Mouse (Mus musculus) hindbrain, postnatal 0 days (tissue): ENCODE results near the gene Setd3. TPM values are rescaled to one million over a fixed set of nuclear protein-coding genes. Genes with fewer than 3 reads are reported as not detected.

Experiments
- ATAC-seq: fragments of 200-750 bp; cut with Nextera tagmentation; 2 replicates; pipeline ENCODE4 v1.8.0; 2017; ENCODE audit warnings: mild to moderate bottlenecking, moderate TSS enrichment, moderate library complexity
- DNase-seq: peaks from one replicate; pipeline ENCODE4 v3.0.0-alpha.2; 2015; ENCODE audit warnings: low spot score
- H3K27ac ChIP-seq: fragments of 300-500 bp; sonication (generic); 2 replicates; pipeline ENCODE4 v1.5.1; 2014; ENCODE audit warnings: mild to moderate bottlenecking
- H3K27me3 ChIP-seq: fragments of 300-500 bp; sonication (generic); 2 replicates; pipeline ENCODE4 v1.6.1; 2014; ENCODE audit warnings: low read length, mixed read lengths; ENCODE audit not compliant: insufficient read depth
- H3K36me3 ChIP-seq: fragments of 300-500 bp; sonication (generic); 2 replicates; pipeline ENCODE4 v1.6.1; 2014; ENCODE audit warnings: low read length, mixed read lengths; ENCODE audit not compliant: insufficient read depth
- H3K4me1 ChIP-seq: fragments of 300-500 bp; sonication (generic); 2 replicates; pipeline ENCODE4 v1.6.1; 2014; ENCODE audit warnings: antibody characterized with exemption, low read length, mixed read lengths; ENCODE audit not compliant: insufficient read depth
- H3K4me2 ChIP-seq: fragments of 300-500 bp; sonication (generic); 2 replicates; pipeline ENCODE4 v1.6.1; 2014; ENCODE audit warnings: low read depth, mild to moderate bottlenecking, low read length, moderate library complexity, mixed read lengths
- H3K4me3 ChIP-seq: fragments of 300-500 bp; sonication (generic); 2 replicates; pipeline ENCODE4 v1.5.1; 2014; ENCODE audit warnings: low read length
- H3K9ac ChIP-seq: fragments of 300-500 bp; sonication (generic); replicated peaks from 2 replicates; pipeline ENCODE4 v1.6.1; 2014; ENCODE audit warnings: mild to moderate bottlenecking, low read length, moderate library complexity, mixed read lengths
- H3K9me3 ChIP-seq: fragments of 300-500 bp; sonication (generic); 2 replicates; pipeline ENCODE4 v1.6.1; 2016; ENCODE audit warnings: low read length, mixed read lengths
- CTCF ChIP-seq: IDR thresholded peaks from 2 replicates; pipeline ENCODE4 v1.5.1; 2016; ENCODE audit warnings: antibody characterized with exemption, control low read depth, low read depth
- WGBS: fragments of 180-500 bp; shearing (Covaris S2); extraction: QIAGEN DNeasy Blood & Tissue Kit; methylation state at CpG from one replicate; pipeline ENCODE4 v1.1.7; 2014; 5-methylcytosine and 5-hydroxymethylcytosine counted together
- polyA plus RNA-seq: library from polyadenylated mRNA; unstranded; fragments of >200 nt; fragmentation: Nextera tagmentation; extraction: Ambion mirVana; gene quantifications from 2 replicates; pipeline ENCODE4 v1.2.1, GENCODE M21; 2015
- total RNA-seq: library from RNA; depleted of rRNA; stranded (reverse); fragments of >200 nt; gene quantifications from 2 replicates; pipeline ENCODE4 v1.2.3, GENCODE M21; 2014

Gene Setd3
- total and polyA plus RNA-seq, 2 experiments from 2014 or later: 61.3 to 87.1 TPM

- TF ChIP-seq CTCF: peak; percentile 17; the same call in 1 of the 2 replicates
- no peak overlapping the region for H3K9ac ChIP-seq
- DNase-seq: no peak
- H3K27me3 ChIP-seq: no peaks in the 10 kb centered on the region
- peaks cover 16% of the 10 kb centered on the region for H3K36me3 ChIP-seq
- ATAC-seq: no peak
- no peak overlapping the region for H3K27ac ChIP-seq
- no peaks in the 10 kb centered on the region for H3K4me1 ChIP-seq
- H3K4me2 ChIP-seq: no peak overlapping the region
- H3K9me3 ChIP-seq: no peaks in the 10 kb centered on the region
- H3K4me3 ChIP-seq: no peak overlapping the region
Measured at GRCm38 (mm10) chr12:108159863-108160262, 19.3 kb downstream of the Setd3 start.

- no peak overlapping the region for H3K4me3 ChIP-seq
- DNase-seq: no peak
- no peaks in the 10 kb centered on the region for H3K27me3 ChIP-seq
- H3K4me1 ChIP-seq: no peaks in the 10 kb centered on the region
- 97% methylated on average over 2 of the region's 2 CpGs for WGBS
- ATAC-seq: no peak
- H3K9me3 ChIP-seq: no peaks in the 10 kb centered on the region
- no peak overlapping the region for H3K9ac ChIP-seq
- no peak overlapping the region for H3K4me2 ChIP-seq
- no peak for TF ChIP-seq CTCF
- H3K36me3 ChIP-seq: peaks cover 16% of the 10 kb centered on the region; the same call in 1 of the 2 replicates
- no peak overlapping the region for H3K27ac ChIP-seq
Measured at GRCm38 (mm10) chr12:108152743-108153142, 26.4 kb downstream of the Setd3 start.

DNA sequence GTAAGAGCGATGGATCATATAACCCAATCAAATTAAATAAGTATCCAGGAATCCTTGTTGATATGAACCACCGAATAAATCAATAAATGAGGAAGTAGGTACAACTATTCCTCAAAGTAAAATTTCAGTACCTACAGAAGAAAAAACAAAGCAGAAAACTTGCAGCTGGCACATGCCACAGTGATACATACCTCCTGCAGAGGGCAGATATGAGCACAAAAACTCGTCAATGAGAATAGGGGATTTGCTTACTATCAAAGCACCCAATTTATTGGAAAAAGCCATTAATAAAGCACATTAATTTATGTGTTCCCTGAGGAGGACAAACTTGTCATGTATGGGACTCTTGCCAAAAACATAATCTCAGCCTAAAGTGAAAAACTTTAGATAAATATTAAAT is 29.4 kb downstream of the Setd3 start:
- H3K4me1 ChIP-seq: no peaks in the 10 kb centered on the region
- no peak overlapping the region for H3K9ac ChIP-seq
- H3K4me2 ChIP-seq: no peak overlapping the region
- WGBS: 70% methylated on average over 3 of the region's 3 CpGs
- no peak overlapping the region for H3K27ac ChIP-seq
- ATAC-seq (no peak), DNase-seq (peak; percentile 32)
- no peak overlapping the region for H3K4me3 ChIP-seq
- H3K36me3 ChIP-seq: peaks cover 21% of the 10 kb centered on the region; the same call in 1 of the 2 replicates
- no peaks in the 10 kb centered on the region for H3K9me3 ChIP-seq
- H3K27me3 ChIP-seq: no peaks in the 10 kb centered on the region
- TF ChIP-seq CTCF: peak; percentile 59

- Histone ChIP-seq H3K9me3 (no peaks in the 10 kb centered on the region), H3K27ac (no peak overlapping the region), H3K9ac (no peak overlapping the region), H3K4me1 (no peaks in the 10 kb centered on the region), H3K36me3 (peaks cover 11% of the 10 kb centered on the region; the same call in 1 of the 2 replicates), H3K27me3 (no peaks in the 10 kb centered on the region), H3K4me2 (no peak overlapping the region), H3K4me3 (no peak overlapping the region)
- no peak for TF ChIP-seq CTCF
- DNase-seq (no peak), ATAC-seq (no peak)
- WGBS: 93% methylated on average over 3 of the region's 3 CpGs
Measured at GRCm38 (mm10) chr12:108145198-108145597, 33.9 kb downstream of the Setd3 start.

DNA sequence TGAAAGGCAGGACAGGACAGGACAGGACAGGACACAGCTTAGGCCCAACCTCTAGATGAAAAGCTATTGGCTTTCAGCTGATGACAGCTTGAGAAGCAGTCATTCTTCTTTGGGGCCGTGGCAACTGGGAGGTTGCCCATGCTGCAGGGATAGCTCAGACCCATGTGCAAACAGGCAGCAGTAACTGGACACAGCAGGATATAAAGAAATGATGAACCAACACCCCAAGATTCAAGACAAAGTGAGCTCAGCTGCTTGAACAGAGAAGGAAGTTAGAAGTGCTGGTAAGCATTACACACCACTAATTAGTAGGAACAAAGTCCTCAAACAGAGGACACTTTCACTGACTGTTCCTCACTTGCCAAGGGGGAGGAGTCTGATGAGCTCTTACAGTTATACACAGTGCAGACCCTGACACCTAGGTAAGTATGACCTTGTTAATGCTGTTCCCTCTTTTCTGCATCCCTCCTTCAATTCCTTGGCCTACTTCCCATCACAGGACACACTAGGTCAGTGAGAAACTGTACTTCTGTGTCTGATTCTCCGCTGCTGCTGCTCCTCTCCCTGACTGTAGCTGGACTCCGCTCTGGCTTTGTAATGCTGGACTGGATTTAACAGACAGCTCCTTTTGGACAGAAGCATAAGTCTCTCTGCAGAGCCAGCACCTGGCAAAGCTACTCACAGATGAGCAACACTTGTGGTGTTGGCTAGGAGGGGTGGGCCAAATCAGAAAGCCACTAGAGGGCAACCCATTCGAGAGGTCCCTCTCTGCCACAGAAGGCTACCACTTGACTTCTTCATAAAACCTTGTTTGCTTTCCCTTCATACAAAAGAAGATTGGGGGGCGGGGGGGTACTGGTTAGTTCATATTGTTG is 35.3 kb downstream of the Setd3 start:
- Histone ChIP-seq H3K9ac (no peak overlapping the region), H3K36me3 (peaks cover 9% of the 10 kb centered on the region; the same call in 1 of the 2 replicates), H3K4me2 (no peak overlapping the region), H3K27me3 (no peaks in the 10 kb centered on the region), H3K4me1 (no peaks in the 10 kb centered on the region), H3K27ac (no peak overlapping the region), H3K9me3 (no peaks in the 10 kb centered on the region), H3K4me3 (no peak overlapping the region)
- DNase-seq (no peak), ATAC-seq (peak; percentile 45; the same call in 1 of the 2 replicates)
- WGBS: 76% methylated on average over 5 of the region's 5 CpGs
- TF ChIP-seq CTCF: no peak

DNA sequence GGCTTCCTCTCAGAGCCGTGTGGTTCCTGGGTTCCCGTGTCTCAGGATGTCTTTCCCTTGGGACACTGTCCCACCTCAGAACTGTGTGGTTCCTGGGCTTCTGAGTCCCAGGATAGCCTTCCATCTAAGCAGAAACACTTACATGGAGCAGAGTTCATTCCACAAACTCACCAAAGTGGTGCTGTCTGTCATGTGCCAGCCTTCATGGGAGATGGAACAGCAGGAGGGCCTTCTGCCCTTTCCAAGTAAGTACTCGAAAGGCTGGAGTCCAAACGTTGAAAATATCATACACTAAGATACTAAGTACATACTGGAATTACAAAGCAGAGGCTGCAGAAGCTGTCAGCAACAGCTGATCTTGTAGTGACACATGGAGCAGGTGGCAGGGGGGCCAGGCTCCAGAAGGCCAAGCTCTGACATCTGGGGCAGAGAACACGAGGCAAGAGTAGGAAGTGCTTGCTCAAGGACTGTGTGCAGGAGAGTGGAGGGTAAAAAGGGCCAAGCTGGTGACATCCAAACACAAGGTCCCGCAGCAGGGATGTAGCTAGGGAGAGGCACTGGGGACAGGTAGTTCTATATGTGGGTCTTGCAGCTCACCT is 43.4 kb downstream of the Setd3 start:
- ATAC-seq (no peak), DNase-seq (no peak)
- no peaks in the 10 kb centered on the region for H3K9me3 ChIP-seq
- no peak for TF ChIP-seq CTCF
- no peaks in the 10 kb centered on the region for H3K4me1 ChIP-seq
- no peaks in the 10 kb centered on the region for H3K27me3 ChIP-seq
- H3K9ac ChIP-seq: no peak overlapping the region
- no peak overlapping the region for H3K4me2 ChIP-seq
- H3K27ac ChIP-seq: no peak overlapping the region
- WGBS: 69% methylated on average over 6 of the region's 6 CpGs
- no peak overlapping the region for H3K4me3 ChIP-seq
- H3K36me3 ChIP-seq: peaks cover 3% of the 10 kb centered on the region; the same call in 1 of the 2 replicates

GRCm38 (mm10) chr12:108133181-108133580 is 45.9 kb downstream of the Setd3 start:
- ATAC-seq (no peak), DNase-seq (no peak)
- no peak overlapping the region for H3K27ac ChIP-seq
- no peaks in the 10 kb centered on the region for H3K27me3 ChIP-seq
- H3K36me3 ChIP-seq: peaks cover 4% of the 10 kb centered on the region; the same call in 1 of the 2 replicates
- no peaks in the 10 kb centered on the region for H3K4me1 ChIP-seq
- WGBS: 66% methylated on average over 2 of the region's 2 CpGs
- H3K4me2 ChIP-seq: no peak overlapping the region
- H3K9me3 ChIP-seq: no peaks in the 10 kb centered on the region
- H3K4me3 ChIP-seq: no peak overlapping the region
- H3K9ac ChIP-seq: no peak overlapping the region
- TF ChIP-seq CTCF: no peak
